Mouse (Mus musculus): ENCODE measurements at regions not wholly inside any gene's neighbourhood (a gene's known extent, or its start where the extent isn't known, plus 50 kb on each side); places are given as distances from the start of the nearest gene placed in this dataset.

DNA sequence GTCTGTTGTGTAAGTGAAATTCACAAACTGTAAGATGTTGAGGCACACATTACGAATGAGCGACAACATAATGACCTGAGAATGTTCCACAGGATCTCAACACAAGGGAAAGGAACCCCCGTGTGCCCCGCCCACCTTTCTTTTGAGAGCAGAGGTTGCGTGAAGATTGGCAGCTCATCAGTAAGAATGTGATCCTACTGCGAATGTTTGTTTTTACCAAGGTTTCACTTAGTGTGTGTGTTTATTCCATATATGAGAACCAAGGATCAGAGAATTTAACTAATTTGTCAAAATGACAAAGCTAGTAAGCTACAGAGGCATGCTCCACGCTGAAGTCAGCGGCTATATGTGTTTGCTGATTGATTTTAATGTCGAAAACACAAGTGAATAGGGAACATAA is 321.5 kb upstream of the Zeb2 start:
- no peak for ATAC-seq (ENCODE audit: low FRiP score)
- Histone ChIP-seq H3K4me3 (ENCODE audit: low read depth, low read length) (no peak overlapping the region), H3K36me3 (ENCODE audit: control insufficient read depth, insufficient read depth, low read length) (no peaks in the 10 kb centered on the region), H3K9me3 (ENCODE audit: control insufficient read depth, low read length) (no peaks in the 10 kb centered on the region), H3K27me3 (ENCODE audit: control insufficient read depth, insufficient read depth, low read length) (no peaks in the 10 kb centered on the region), H3K4me1 (ENCODE audit: control insufficient read depth, insufficient read depth, low read length) (no peaks in the 10 kb centered on the region; the same call in 1 of the 2 replicates), H3K9ac (ENCODE audit: low read length) (no peak overlapping the region), H3K27ac (ENCODE audit: low read depth, low read length) (no peak overlapping the region), H3K4me2 (no peak overlapping the region)
- 80% methylated on average over 9 of the region's 9 CpGs for WGBS
- no peak for DNase-seq (ENCODE audit: low spot score, missing footprints)

GRCm38 (mm10) chr2:45435261-45435980 is 318.2 kb upstream of the Zeb2 start:
- Histone ChIP-seq H3K4me3 (ENCODE audit: low read depth, low read length) (no peak overlapping the region), H3K4me1 (ENCODE audit: control insufficient read depth, insufficient read depth, low read length) (no peaks in the 10 kb centered on the region; the same call in 1 of the 2 replicates), H3K36me3 (ENCODE audit: control insufficient read depth, insufficient read depth, low read length) (no peaks in the 10 kb centered on the region), H3K27ac (ENCODE audit: low read depth, low read length) (no peak overlapping the region), H3K27me3 (ENCODE audit: control insufficient read depth, insufficient read depth, low read length) (no peaks in the 10 kb centered on the region), H3K4me2 (no peak overlapping the region), H3K9me3 (ENCODE audit: control insufficient read depth, low read length) (no peaks in the 10 kb centered on the region), H3K9ac (ENCODE audit: low read length) (no peak overlapping the region)
- WGBS = 58% methylated on average over 6 of the region's 6 CpGs
- ATAC-seq (ENCODE audit: low FRiP score) (no peak), DNase-seq (ENCODE audit: low spot score, missing footprints) (no peak)

DNA sequence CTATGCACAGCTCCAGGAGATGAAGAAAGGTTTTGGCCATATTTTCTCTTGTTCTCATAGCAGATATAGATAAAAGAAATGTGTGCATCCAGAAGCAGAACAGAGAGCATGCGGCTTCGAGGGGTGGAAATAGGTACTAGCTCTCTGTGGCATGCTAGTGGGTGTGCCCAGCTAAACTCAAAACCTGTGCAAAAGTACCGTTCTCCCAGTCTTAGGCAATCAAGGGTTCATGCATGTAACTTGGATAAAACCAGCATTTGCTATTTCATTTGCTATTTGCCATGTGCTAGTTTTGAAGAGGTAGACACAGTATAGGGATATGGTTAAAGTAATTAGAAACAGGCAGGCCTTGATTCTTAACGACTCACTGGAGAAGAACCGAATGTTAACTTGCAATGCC is 317.6 kb upstream of the Zeb2 start:
- no peaks in the 10 kb centered on the region; the same call in 1 of the 2 replicates for H3K4me1 ChIP-seq (ENCODE audit: control insufficient read depth, insufficient read depth, low read length)
- H3K27me3 ChIP-seq (ENCODE audit: control insufficient read depth, insufficient read depth, low read length) = no peaks in the 10 kb centered on the region
- H3K4me2 ChIP-seq = no peak overlapping the region
- no peak overlapping the region for H3K9ac ChIP-seq (ENCODE audit: low read length)
- DNase-seq (ENCODE audit: low spot score, missing footprints) = no peak
- H3K27ac ChIP-seq (ENCODE audit: low read depth, low read length) = no peak overlapping the region
- no peak overlapping the region for H3K4me3 ChIP-seq (ENCODE audit: low read depth, low read length)
- H3K36me3 ChIP-seq (ENCODE audit: control insufficient read depth, insufficient read depth, low read length) = no peaks in the 10 kb centered on the region
- 89% methylated on average over 5 of the region's 5 CpGs for WGBS
- H3K9me3 ChIP-seq (ENCODE audit: control insufficient read depth, low read length) = no peaks in the 10 kb centered on the region
- ATAC-seq (ENCODE audit: low FRiP score) = no peak

GRCm38 (mm10) chr2:45434169-45434568 is 317.0 kb upstream of the Zeb2 start:
- H3K4me3 ChIP-seq (ENCODE audit: low read depth, low read length) = no peak overlapping the region
- no peak overlapping the region for H3K9ac ChIP-seq (ENCODE audit: low read length)
- H3K36me3 ChIP-seq (ENCODE audit: control insufficient read depth, insufficient read depth, low read length) = no peaks in the 10 kb centered on the region
- H3K4me1 ChIP-seq (ENCODE audit: control insufficient read depth, insufficient read depth, low read length) = no peaks in the 10 kb centered on the region; the same call in 1 of the 2 replicates
- H3K4me2 ChIP-seq = no peak overlapping the region
- no peaks in the 10 kb centered on the region for H3K27me3 ChIP-seq (ENCODE audit: control insufficient read depth, insufficient read depth, low read length)
- ATAC-seq (ENCODE audit: low FRiP score) (no peak), DNase-seq (ENCODE audit: low spot score, missing footprints) (no peak)
- H3K9me3 ChIP-seq (ENCODE audit: control insufficient read depth, low read length) = no peaks in the 10 kb centered on the region
- 89% methylated on average over 1 of the region's 1 CpGs for WGBS
- no peak overlapping the region for H3K27ac ChIP-seq (ENCODE audit: low read depth, low read length)

DNA sequence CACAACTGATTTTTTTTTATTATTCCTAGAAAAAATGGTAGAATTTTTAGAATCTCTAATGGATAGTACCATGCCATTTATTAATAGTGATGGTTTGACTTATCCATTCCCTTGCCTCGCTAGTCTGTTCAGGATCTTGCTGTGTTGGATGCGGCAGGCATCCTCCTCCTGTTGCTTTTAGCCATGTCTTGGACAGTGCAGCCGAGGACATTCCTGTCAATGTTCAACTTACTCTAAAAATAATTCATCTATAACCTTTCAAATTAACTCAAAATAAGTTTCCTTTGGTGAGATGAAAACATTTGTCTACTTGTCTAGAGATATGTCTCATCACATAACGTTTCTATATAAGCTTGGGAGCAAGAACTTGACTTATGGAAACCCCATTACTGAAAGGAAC is 314.2 kb upstream of the Zeb2 start:
- no peak overlapping the region for H3K4me3 ChIP-seq (ENCODE audit: low read depth, low read length)
- no peak overlapping the region for H3K27ac ChIP-seq (ENCODE audit: low read depth, low read length)
- H3K36me3 ChIP-seq (ENCODE audit: control insufficient read depth, insufficient read depth, low read length) = no peaks in the 10 kb centered on the region
- no peak overlapping the region for H3K9ac ChIP-seq (ENCODE audit: low read length)
- no peaks in the 10 kb centered on the region; the same call in 1 of the 2 replicates for H3K4me1 ChIP-seq (ENCODE audit: control insufficient read depth, insufficient read depth, low read length)
- WGBS = 92% methylated on average over 4 of the region's 4 CpGs
- ATAC-seq (ENCODE audit: low FRiP score) (no peak), DNase-seq (ENCODE audit: low spot score, missing footprints) (no peak)
- no peaks in the 10 kb centered on the region for H3K9me3 ChIP-seq (ENCODE audit: control insufficient read depth, low read length)
- no peaks in the 10 kb centered on the region for H3K27me3 ChIP-seq (ENCODE audit: control insufficient read depth, insufficient read depth, low read length)
- H3K4me2 ChIP-seq = no peak overlapping the region

GRCm38 (mm10) chr2:45421774-45422173 is 304.6 kb upstream of the Zeb2 start:
- H3K4me1 ChIP-seq (ENCODE audit: control insufficient read depth, insufficient read depth, low read length) = no peaks in the 10 kb centered on the region
- DNase-seq (ENCODE audit: low spot score, missing footprints) (no peak), ATAC-seq (ENCODE audit: low FRiP score) (no peak)
- no peak overlapping the region for H3K4me3 ChIP-seq (ENCODE audit: low read depth, low read length)
- no peak overlapping the region for H3K9ac ChIP-seq (ENCODE audit: low read length)
- no peaks in the 10 kb centered on the region for H3K27me3 ChIP-seq (ENCODE audit: control insufficient read depth, insufficient read depth, low read length)
- H3K4me2 ChIP-seq = no peak overlapping the region
- no peak overlapping the region for H3K27ac ChIP-seq (ENCODE audit: low read depth, low read length)
- H3K36me3 ChIP-seq (ENCODE audit: control insufficient read depth, insufficient read depth, low read length) = no peaks in the 10 kb centered on the region
- H3K9me3 ChIP-seq (ENCODE audit: control insufficient read depth, low read length) = no peaks in the 10 kb centered on the region
- 80% methylated on average over 1 of the region's 1 CpGs for WGBS

DNA sequence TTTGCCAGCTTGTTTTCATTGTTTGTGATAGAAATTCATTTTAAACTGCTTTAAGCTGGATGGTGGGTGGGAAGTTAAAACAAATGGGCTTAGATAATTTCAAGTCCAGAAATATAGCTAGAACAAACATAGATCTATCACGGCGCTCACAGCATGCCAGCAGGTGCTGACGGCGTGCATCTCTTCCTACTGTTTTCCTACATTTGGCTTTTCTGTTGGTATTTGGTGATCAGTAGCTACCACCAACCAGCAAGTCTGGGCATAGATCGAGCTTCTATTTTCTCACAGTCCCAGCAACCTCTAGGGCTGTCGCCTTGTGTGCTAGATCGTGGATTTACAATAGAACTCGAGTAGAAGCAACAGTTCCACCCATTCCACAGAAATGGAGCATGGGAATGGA is 290.9 kb upstream of the Zeb2 start:
- no peaks in the 10 kb centered on the region for H3K9me3 ChIP-seq (ENCODE audit: control insufficient read depth, low read length)
- DNase-seq (ENCODE audit: low spot score, missing footprints) = no peak

DNA sequence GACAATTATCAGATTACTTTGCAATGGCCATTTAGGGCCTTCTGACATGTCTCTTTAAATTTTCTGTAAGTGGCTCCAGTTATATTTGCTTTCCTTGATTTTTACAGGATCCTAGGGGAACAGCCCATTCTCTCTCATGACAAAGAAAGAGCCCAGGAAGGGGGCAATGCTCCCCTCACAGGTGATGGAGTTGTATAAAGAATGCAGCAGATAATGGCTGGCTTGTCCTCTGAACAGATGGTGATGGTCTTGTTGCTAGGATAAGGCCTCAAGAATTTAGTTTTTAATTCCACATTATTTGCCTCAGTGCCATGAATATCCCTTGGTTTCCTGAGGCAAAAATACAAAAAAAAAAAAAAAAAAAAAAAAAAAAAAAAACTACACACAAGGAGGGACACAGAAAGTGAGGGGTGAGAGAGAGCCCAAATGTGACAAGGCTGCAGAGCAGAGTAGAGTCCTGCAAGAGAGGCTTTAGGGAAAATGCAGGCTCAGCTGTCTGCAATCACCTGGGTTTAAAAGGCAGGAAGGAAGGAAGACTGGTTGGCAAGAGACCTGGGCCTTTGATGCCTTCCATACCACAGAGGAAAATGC is 272.8 kb upstream of the Zeb2 start:
- ATAC-seq (ENCODE audit: low FRiP score) = peak; percentile 89
- no peaks in the 10 kb centered on the region for H3K27me3 ChIP-seq (ENCODE audit: control insufficient read depth, insufficient read depth, low read length)
- no peak for DNase-seq (ENCODE audit: low spot score, missing footprints)

More for the DNA sequence above, 290.9 kb upstream of the Zeb2 start:
- H3K27ac ChIP-seq (ENCODE audit: low read depth, low read length) = no peak overlapping the region
- H3K4me2 ChIP-seq = no peak overlapping the region
- H3K4me3 ChIP-seq (ENCODE audit: low read depth, low read length) = no peak overlapping the region
- no peak overlapping the region for H3K9ac ChIP-seq (ENCODE audit: low read length)
- no peak for ATAC-seq (ENCODE audit: low FRiP score)
- 92% methylated on average over 8 of the region's 8 CpGs for WGBS
- H3K36me3 ChIP-seq (ENCODE audit: control insufficient read depth, insufficient read depth, low read length) = no peaks in the 10 kb centered on the region
- no peaks in the 10 kb centered on the region for H3K4me1 ChIP-seq (ENCODE audit: control insufficient read depth, insufficient read depth, low read length)
- no peaks in the 10 kb centered on the region for H3K27me3 ChIP-seq (ENCODE audit: control insufficient read depth, insufficient read depth, low read length)

GRCm38 (mm10) chr2:45371268-45371667 is 254.1 kb upstream of the Zeb2 start:
- H3K4me2 ChIP-seq = no peak overlapping the region
- DNase-seq (ENCODE audit: low spot score, missing footprints) = no peak
- 94% methylated on average over 4 of the region's 4 CpGs for WGBS

More for the DNA sequence above, 272.8 kb upstream of the Zeb2 start:
- Histone ChIP-seq H3K36me3 (ENCODE audit: control insufficient read depth, insufficient read depth, low read length) (no peaks in the 10 kb centered on the region), H3K4me3 (ENCODE audit: low read depth, low read length) (no peak overlapping the region), H3K4me2 (no peak overlapping the region), H3K27ac (ENCODE audit: low read depth, low read length) (peak overlapping the region; percentile 35), H3K9me3 (ENCODE audit: control insufficient read depth, low read length) (no peaks in the 10 kb centered on the region), H3K4me1 (ENCODE audit: control insufficient read depth, insufficient read depth, low read length) (peaks cover 8% of the 10 kb centered on the region), H3K9ac (ENCODE audit: low read length) (no peak overlapping the region)

More at GRCm38 (mm10) chr2:45371268-45371667, 254.1 kb upstream of the Zeb2 start:
- Histone ChIP-seq H3K9ac (ENCODE audit: low read length) (no peak overlapping the region), H3K27ac (ENCODE audit: low read depth, low read length) (no peak overlapping the region), H3K4me3 (ENCODE audit: low read depth, low read length) (no peak overlapping the region), H3K27me3 (ENCODE audit: control insufficient read depth, insufficient read depth, low read length) (no peaks in the 10 kb centered on the region), H3K9me3 (ENCODE audit: control insufficient read depth, low read length) (no peaks in the 10 kb centered on the region), H3K36me3 (ENCODE audit: control insufficient read depth, insufficient read depth, low read length) (no peaks in the 10 kb centered on the region), H3K4me1 (ENCODE audit: control insufficient read depth, insufficient read depth, low read length) (no peaks in the 10 kb centered on the region)
- no peak for ATAC-seq (ENCODE audit: low FRiP score)
